In genomic region chr9:96536895-96537614, GRCm38 (mm10) we compare ENCODE assay signal across 8 mouse cellular contexts. TPM values are rescaled to one million over a fixed set of nuclear protein-coding genes. Genes with fewer than 3 reads are reported as not detected.
A peak's percentile ranks its signal among the peaks of the same experiment; 100 is the strongest.
DNase-seq lines count a peak whose midpoint lies in the region; ATAC-seq lines count a peak whose summit lies in the region.

No protein-coding gene starts in this region.

- H3K4me2 ChIP-seq in embryonic facial prominence, embryonic 11.5 days (ENCODE audit: low read depth, low read length), result peak overlapping the region; percentile 56
- peak overlapping the region; percentile 86 for H3K4me2 ChIP-seq in heart, embryonic 15.5 days

- WGBS in embryonic facial prominence, embryonic 11.5 days, result 23% methylated on average over 36 of the region's 37 CpGs
- WGBS in heart, embryonic 15.5 days, result 20% methylated on average over 37 of the region's 37 CpGs

- H3K4me3 ChIP-seq in embryonic facial prominence, embryonic 11.5 days (ENCODE audit: low read depth, low read length), result peak overlapping the region; percentile 30
- H3K4me3 ChIP-seq in heart, embryonic 15.5 days, result peak overlapping the region; percentile 59

- no peaks in the 10 kb centered on the region for H3K4me1 ChIP-seq in embryonic facial prominence, embryonic 11.5 days (ENCODE audit: control insufficient read depth, insufficient read depth, low read length)
- peaks cover 13% of the 10 kb centered on the region for H3K4me1 ChIP-seq in heart, embryonic 15.5 days (replicated peaks)

- no peaks in the 10 kb centered on the region for H3K27me3 ChIP-seq in embryonic facial prominence, embryonic 11.5 days (ENCODE audit: control insufficient read depth, insufficient read depth, low read length)
- no peaks in the 10 kb centered on the region for H3K27me3 ChIP-seq in heart, embryonic 15.5 days

- no peaks in the 10 kb centered on the region for H3K9me3 ChIP-seq in embryonic facial prominence, embryonic 11.5 days (replicated peaks; ENCODE audit: control insufficient read depth, low read length)
- H3K9me3 ChIP-seq in heart, embryonic 15.5 days (replicated peaks), result no peaks in the 10 kb centered on the region

- peak; percentile 85 for ATAC-seq in embryonic facial prominence, embryonic 11.5 days (replicated peaks; ENCODE audit: insufficient number of reproducible peaks, low FRiP score, low TSS enrichment, low read depth)
- ATAC-seq in heart, embryonic 15.5 days (replicated peaks; ENCODE audit: insufficient number of reproducible peaks, insufficient read depth, low FRiP score, low read depth), result peak; percentile 76; the same call in 1 of the 2 replicates

- H3K27ac ChIP-seq in embryonic facial prominence, embryonic 11.5 days (replicated peaks; ENCODE audit: low read depth, low read length), result no peak overlapping the region
- peak overlapping the region; percentile 73 for H3K27ac ChIP-seq in heart, embryonic 15.5 days

- H3K9ac ChIP-seq in embryonic facial prominence, embryonic 11.5 days (replicated peaks; ENCODE audit: low read length), result peak overlapping the region; percentile 65
- peak overlapping the region; percentile 67 for H3K9ac ChIP-seq in heart, embryonic 15.5 days

- DNase-seq in heart, adult 11 months, result peak; percentile 95
- no peak for DNase-seq in heart, adult 8-10 months (ENCODE audit: low spot score)
- peak; percentile 62 for DNase-seq in adrenal gland, postnatal 10 days
- DNase-seq in embryonic facial prominence, embryonic 11.5 days (ENCODE audit: low spot score), result peak; percentile 67
- peak; percentile 14 to 55 for DNase-seq in kidney, postnatal 36 days
- DNase-seq in lung, postnatal 14 days, result peak; percentile 53
- DNase-seq in retina, postnatal 1 day, result peak; percentile 71

- H3K36me3 ChIP-seq in embryonic facial prominence, embryonic 11.5 days (replicated peaks; ENCODE audit: control insufficient read depth, insufficient read depth, low read depth, low read length), result no peaks in the 10 kb centered on the region
- peaks cover 9% of the 10 kb centered on the region; the same call in 1 of the 2 replicates for H3K36me3 ChIP-seq in heart, embryonic 15.5 days

RNA-seq across cellular contexts. Expression of gene Gm28729, which starts 12.0 kb away (rescaled TPM):
- not detected for total RNA-seq in heart, adult 8-10 months (2022)
- total RNA-seq in adrenal gland, postnatal 10 days (2021), result under 1 TPM in 1 of 2 experiments, not detected in 1; 0.15 TPM
- polyA plus RNA-seq in embryonic facial prominence, embryonic 11.5 days (2014; fragmentation: Nextera tagmentation; extraction: Ambion mirVana), result not detected in 2 replicates
- 0.06 TPM in 1 of 2 replicates, not detected in the other for polyA plus RNA-seq in heart, embryonic 15.5 days (2015; fragmentation: Nextera tagmentation; extraction: Ambion mirVana)

RNA-seq across cellular contexts. Expression of gene Rnf7, which starts 58.6 kb away (rescaled TPM):
- 10 to 100 TPM; 76.4 to 83.2 (median 81.2) TPM for total RNA-seq in heart, adult 8-10 months (2022)
- 10 to 100 TPM; 72.7 to 86.6 TPM for total RNA-seq in adrenal gland, postnatal 10 days (2021)
- polyA plus RNA-seq in embryonic facial prominence, embryonic 11.5 days (2014; fragmentation: Nextera tagmentation; extraction: Ambion mirVana), result 301 and 308 TPM in 2 replicates
- polyA plus RNA-seq in heart, embryonic 15.5 days (2015; fragmentation: Nextera tagmentation; extraction: Ambion mirVana), result 170 and 186 TPM in 2 replicates
